Mouse (Mus musculus): ENCODE results near the gene 1700020L24Rik. TPM values are rescaled to one million over a fixed set of nuclear protein-coding genes. Genes with fewer than 3 reads are reported as not detected.

1700020L24Rik gene
- polyA plus RNA-seq, 1 experiment from 2014 or later = 0.65 TPM

DNA sequence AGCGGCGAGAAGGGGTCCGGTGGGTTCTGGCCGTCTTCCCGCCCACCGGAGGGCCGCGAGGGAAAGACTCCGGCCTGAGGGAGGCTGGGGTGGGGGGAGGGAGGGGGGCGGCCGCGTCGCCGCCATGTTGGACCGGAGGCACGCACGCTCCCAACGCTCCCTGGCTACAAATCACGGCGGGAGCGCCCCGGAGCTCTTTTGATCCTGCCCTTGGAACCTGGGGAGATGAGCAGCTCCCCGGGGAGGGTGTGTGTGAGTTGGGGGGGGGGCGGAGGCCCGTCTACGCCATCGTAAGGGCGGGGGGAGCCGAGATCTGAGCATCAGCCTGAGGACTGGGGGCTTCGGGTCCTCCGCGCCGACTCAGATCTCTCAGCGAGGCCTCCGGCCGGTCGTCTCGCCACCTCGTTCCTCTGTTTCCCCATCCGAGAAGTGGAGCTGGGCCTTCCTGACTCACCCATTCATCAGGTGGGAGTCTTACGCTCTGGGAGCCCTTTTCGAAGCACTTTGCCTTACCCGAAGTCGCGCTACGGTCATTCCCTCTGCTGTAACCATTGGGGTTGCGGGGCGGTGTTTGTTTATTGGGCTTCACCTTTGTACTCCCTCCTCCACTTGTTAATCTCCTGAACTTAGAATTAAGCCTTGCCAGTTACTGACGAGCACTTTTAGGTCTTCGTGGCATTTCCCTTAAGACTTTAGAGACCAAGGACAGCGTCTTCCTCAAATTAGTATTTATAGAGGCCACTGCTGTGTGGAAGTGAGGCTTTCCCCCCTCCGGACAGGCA, 35.9 kb downstream of the 1700020L24Rik start:
- DNase-seq = peak; percentile 38
- Histone ChIP-seq H3K36me3 (peaks cover 19% of the 10 kb centered on the region), H3K4me2 (peak overlapping the region; percentile 84), H3K4me3 (replicated peaks) (peak overlapping the region; percentile 85), H3K4me1 (replicated peaks) (peaks cover 27% of the 10 kb centered on the region), H3K27ac (peak overlapping the region; percentile 80), H3K27me3 (peaks cover 2% of the 10 kb centered on the region; the same call in 1 of the 2 replicates), H3K9me3 (replicated peaks) (no peaks in the 10 kb centered on the region), H3K9ac (peak overlapping the region; percentile 91)
- ATAC-seq (ENCODE audit: low read depth) = peak; percentile 64
- under 1% methylated on average over 39 of the region's 52 CpGs for WGBS (ENCODE audit: insufficient replicate concordance)

Other genes starting within 250 kb of the 1700020L24Rik start
- 1.2 and 2.0 TPM in 2 replicates for gene Slfn3, start 246.3 kb upstream of the 1700020L24Rik start, polyA plus RNA-seq (2015; fragmentation: Nextera tagmentation; extraction: Ambion mirVana)
- 21.6 and 24.7 TPM in 2 replicates for gene Slfn14, start 151.0 kb upstream of the 1700020L24Rik start, polyA plus RNA-seq (2015; fragmentation: Nextera tagmentation; extraction: Ambion mirVana)
- 19.3 and 25.5 TPM in 2 replicates for gene Ap2b1, start 138.7 kb upstream of the 1700020L24Rik start, polyA plus RNA-seq (2015; fragmentation: Nextera tagmentation; extraction: Ambion mirVana)
- gene Pex12, start 135.1 kb upstream of the 1700020L24Rik start, polyA plus RNA-seq (2015; fragmentation: Nextera tagmentation; extraction: Ambion mirVana) = 5.5 and 7.7 TPM in 2 replicates
- 0.20 and 0.27 TPM in 2 replicates for gene Rasl10b, start 28.5 kb upstream of the 1700020L24Rik start, polyA plus RNA-seq (2015; fragmentation: Nextera tagmentation; extraction: Ambion mirVana)
- not detected in 2 replicates for gene Gas2l2, start 8.2 kb upstream of the 1700020L24Rik start, polyA plus RNA-seq (2015; fragmentation: Nextera tagmentation; extraction: Ambion mirVana)
- 0.47 and 0.50 TPM in 2 replicates for gene Mmp28, start 25.4 kb downstream of the 1700020L24Rik start, polyA plus RNA-seq (2015; fragmentation: Nextera tagmentation; extraction: Ambion mirVana)
- 4.7 and 5.4 TPM in 2 replicates for gene Taf15, start 35.4 kb downstream of the 1700020L24Rik start, polyA plus RNA-seq (2015; fragmentation: Nextera tagmentation; extraction: Ambion mirVana)
- not detected in 2 replicates for gene Heatr9, start 84.5 kb downstream of the 1700020L24Rik start, polyA plus RNA-seq (2015; fragmentation: Nextera tagmentation; extraction: Ambion mirVana)
- 0.21 and 0.30 TPM in 2 replicates for gene Ccl5, start 92.8 kb downstream of the 1700020L24Rik start, polyA plus RNA-seq (2015; fragmentation: Nextera tagmentation; extraction: Ambion mirVana)
- gene Ccl9, start 141.0 kb downstream of the 1700020L24Rik start, polyA plus RNA-seq (2015; fragmentation: Nextera tagmentation; extraction: Ambion mirVana) = 16.5 and 16.8 TPM in 2 replicates
- 8.5 and 8.8 TPM in 2 replicates for gene Ccl6, start 155.4 kb downstream of the 1700020L24Rik start, polyA plus RNA-seq (2015; fragmentation: Nextera tagmentation; extraction: Ambion mirVana)
- not detected in 2 replicates for gene Rpl9-ps1, start 207.9 kb downstream of the 1700020L24Rik start, polyA plus RNA-seq (2015; fragmentation: Nextera tagmentation; extraction: Ambion mirVana)
- 0.79 and 0.92 TPM in 2 replicates for gene Ccl3, start 211.7 kb downstream of the 1700020L24Rik start, polyA plus RNA-seq (2015; fragmentation: Nextera tagmentation; extraction: Ambion mirVana)
- gene Ccl4, start 224.9 kb downstream of the 1700020L24Rik start, polyA plus RNA-seq (2015; fragmentation: Nextera tagmentation; extraction: Ambion mirVana) = 0.46 and 0.74 TPM in 2 replicates

All from liver, embryonic 13.5 days (tissue).